Mouse (Mus musculus) spleen, adult 2 months (tissue): ENCODE measurements around the gene Srf.

Experiments used
- CTCF ChIP-seq: fragments of 200-500 bp; IDR thresholded peaks from 2 replicates; pipeline ENCODE4 v1.5.1; 2011; ENCODE audit warnings: mild to moderate bottlenecking, inconsistent platforms; ENCODE audit not compliant: insufficient read depth, insufficient read length, insufficient replicate concordance; ENCODE audit errors: extremely low read depth
- POLR2A ChIP-seq: fragments of 200-500 bp; IDR thresholded peaks from 2 replicates; pipeline ENCODE4 v1.6.1; 2011; ENCODE audit warnings: low read depth, low read length, inconsistent platforms

DNA sequence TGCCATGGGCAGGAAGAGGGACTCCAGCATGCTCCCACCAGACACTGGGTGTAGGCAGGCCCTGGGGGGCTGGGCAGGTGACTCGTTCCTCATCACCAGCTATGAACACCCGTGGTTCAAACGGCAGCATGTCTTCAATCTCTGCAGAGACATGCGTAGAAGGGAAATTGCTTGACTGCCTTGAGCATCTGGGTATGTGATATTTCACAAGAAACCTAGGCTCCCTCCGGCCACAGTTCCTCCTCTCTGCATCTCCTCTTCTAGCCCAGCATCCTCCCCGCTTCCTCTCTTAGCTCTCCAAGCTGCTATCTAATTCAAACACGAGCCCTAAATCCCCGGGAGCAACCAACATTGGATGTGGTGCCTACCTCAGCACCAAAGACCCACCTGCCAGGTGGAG, 30.4 kb upstream of the Srf start:
- TF ChIP-seq POLR2A: no peak
- no peak for TF ChIP-seq CTCF
